Mouse (Mus musculus) forebrain, embryonic 13.5 days (tissue): ENCODE measurements at regions not wholly inside any gene's neighbourhood (a gene's known extent, or its start where the extent isn't known, plus 50 kb on each side); places are given as distances from the start of the nearest gene placed in this dataset.

ENCODE experiments used
- ATAC-seq: fragments of 200-750 bp; cut with Nextera tagmentation; 2 replicates; pipeline ENCODE4 v1.8.0; 2017
- H3K27ac ChIP-seq: fragments of 300-500 bp; sonication (generic); 2 replicates; pipeline ENCODE4 v1.5.1; 2015; ENCODE audit warnings: inconsistent platforms, mild to moderate bottlenecking, moderate library complexity
- H3K27me3 ChIP-seq: fragments of 300-500 bp; sonication (generic); 2 replicates; pipeline ENCODE4 v1.6.1; 2015; ENCODE audit warnings: mild to moderate bottlenecking, inconsistent platforms
- H3K36me3 ChIP-seq: fragments of 300-500 bp; sonication (generic); 2 replicates; pipeline ENCODE4 v1.6.1; 2015; ENCODE audit warnings: mild to moderate bottlenecking, inconsistent platforms; ENCODE audit not compliant: poor library complexity, severe bottlenecking
- H3K4me1 ChIP-seq: fragments of 300-500 bp; sonication (generic); 2 replicates; pipeline ENCODE4 v1.6.1; 2015; ENCODE audit warnings: inconsistent platforms
- H3K4me2 ChIP-seq: fragments of 300-500 bp; sonication (generic); 2 replicates; pipeline ENCODE4 v1.6.1; 2015; ENCODE audit warnings: inconsistent platforms, mild to moderate bottlenecking, moderate library complexity
- H3K4me3 ChIP-seq: fragments of 300-500 bp; sonication (generic); 2 replicates; pipeline ENCODE4 v1.5.1; 2015; ENCODE audit warnings: mild to moderate bottlenecking, inconsistent platforms
- H3K9ac ChIP-seq: fragments of 300-500 bp; sonication (generic); 2 replicates; pipeline ENCODE4 v1.6.1; 2015; ENCODE audit warnings: mild to moderate bottlenecking, inconsistent platforms
- H3K9me3 ChIP-seq: fragments of 300-500 bp; sonication (generic); replicated peaks from 2 replicates; pipeline ENCODE4 v1.6.1; 2016; ENCODE audit warnings: inconsistent platforms
- WGBS: fragments of 180-500 bp; shearing (Covaris S2); methylation state at CpG from one replicate; pipeline ENCODE4 v1.1.7; 2015; 5-methylcytosine and 5-hydroxymethylcytosine counted together

DNA sequence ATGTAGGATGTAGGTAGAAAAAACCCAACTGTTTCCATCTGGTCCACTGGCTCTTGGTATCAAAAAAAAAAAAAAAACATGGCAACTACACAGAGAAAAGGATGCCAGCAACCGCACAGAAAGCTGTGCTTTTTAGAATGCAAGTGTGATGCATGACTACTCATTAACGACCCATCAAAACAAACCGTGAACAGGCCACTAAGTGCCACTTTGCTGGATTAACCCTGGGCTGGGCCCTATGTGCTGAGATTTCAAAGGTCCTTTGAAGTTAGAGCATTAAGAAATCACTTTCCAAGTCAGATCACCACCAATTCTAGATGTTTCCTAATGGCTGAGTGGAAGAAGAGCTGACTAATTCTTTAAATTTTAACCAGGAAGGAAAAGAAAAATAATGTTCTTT is 73.7 kb upstream of the Magi3 start:
- Histone ChIP-seq H3K27me3 (no peaks in the 10 kb centered on the region), H3K36me3 (no peaks in the 10 kb centered on the region), H3K9me3 (no peaks in the 10 kb centered on the region), H3K27ac (no peak overlapping the region), H3K4me2 (no peak overlapping the region), H3K4me1 (peaks cover 10% of the 10 kb centered on the region), H3K4me3 (no peak overlapping the region), H3K9ac (no peak overlapping the region)
- WGBS, result 13% methylated on average over 3 of the region's 3 CpGs
- no peak for ATAC-seq

DNA sequence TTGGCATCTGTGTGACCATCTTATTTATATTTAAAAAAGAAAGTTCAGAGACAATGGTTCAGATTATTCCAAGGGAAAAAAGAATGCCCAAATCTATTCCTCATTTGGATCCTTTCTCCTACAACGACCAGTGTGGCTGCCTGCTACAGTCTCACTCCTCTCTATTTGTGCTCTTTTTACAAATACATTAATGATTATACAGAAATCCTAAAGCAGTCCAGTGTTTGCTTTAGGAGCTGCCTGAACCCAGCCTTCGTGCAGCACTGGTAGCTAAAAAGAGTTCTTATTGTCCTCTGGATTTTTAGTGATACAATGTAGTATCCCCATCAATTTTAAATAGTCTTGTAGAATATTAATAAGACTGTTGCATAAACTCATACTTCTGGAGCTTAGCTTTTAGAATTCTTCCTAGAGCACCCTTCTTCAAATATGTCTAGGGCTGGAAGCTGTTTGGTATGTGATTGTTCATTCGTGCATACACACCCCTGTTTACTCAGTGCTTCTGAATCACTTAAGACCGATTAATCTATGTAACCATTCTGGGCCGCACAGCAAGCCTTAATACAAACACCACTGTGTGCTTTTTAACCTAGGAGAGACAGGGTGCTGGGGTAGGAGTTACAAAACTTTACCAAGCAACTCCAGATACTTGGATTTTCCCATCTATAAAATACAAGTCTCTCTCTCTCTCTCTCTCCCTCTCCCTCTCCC is 69.0 kb upstream of the Magi3 start:
- WGBS, result 49% methylated on average over 5 of the region's 5 CpGs
- H3K4me1 ChIP-seq, result no peaks in the 10 kb centered on the region
- no peak for ATAC-seq
- H3K9ac ChIP-seq, result no peak overlapping the region
- no peaks in the 10 kb centered on the region for H3K9me3 ChIP-seq
- H3K27ac ChIP-seq, result no peak overlapping the region
- H3K36me3 ChIP-seq, result no peaks in the 10 kb centered on the region
- H3K27me3 ChIP-seq, result no peaks in the 10 kb centered on the region
- no peak overlapping the region for H3K4me3 ChIP-seq
- H3K4me2 ChIP-seq, result no peak overlapping the region

DNA sequence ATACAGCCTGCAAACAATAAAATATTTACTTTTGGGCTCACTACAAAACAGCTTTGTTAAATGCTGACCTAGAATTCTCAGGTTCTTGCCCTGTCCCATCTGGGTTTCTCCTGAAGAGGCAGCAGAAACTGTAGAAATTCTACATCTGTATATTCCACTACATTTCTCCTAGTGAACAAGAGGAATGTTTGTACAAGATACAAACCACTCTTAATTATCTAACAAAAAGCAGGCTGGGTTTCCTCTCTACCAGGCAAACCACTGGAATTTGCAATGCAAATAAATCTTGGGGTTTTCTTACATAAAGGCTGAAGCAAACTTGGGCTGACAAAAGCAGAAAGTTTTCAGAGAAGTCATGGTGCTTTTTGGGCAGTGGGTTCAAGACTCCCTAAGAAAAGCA is 67.7 kb upstream of the Magi3 start:
- no peak overlapping the region for H3K27ac ChIP-seq
- H3K27me3 ChIP-seq, result no peaks in the 10 kb centered on the region
- no peak overlapping the region for H3K4me2 ChIP-seq
- ATAC-seq, result no peak
- H3K36me3 ChIP-seq, result no peaks in the 10 kb centered on the region
- no peak overlapping the region for H3K9ac ChIP-seq
- no peak overlapping the region for H3K4me3 ChIP-seq
- no peaks in the 10 kb centered on the region for H3K9me3 ChIP-seq
- H3K4me1 ChIP-seq, result no peaks in the 10 kb centered on the region

DNA sequence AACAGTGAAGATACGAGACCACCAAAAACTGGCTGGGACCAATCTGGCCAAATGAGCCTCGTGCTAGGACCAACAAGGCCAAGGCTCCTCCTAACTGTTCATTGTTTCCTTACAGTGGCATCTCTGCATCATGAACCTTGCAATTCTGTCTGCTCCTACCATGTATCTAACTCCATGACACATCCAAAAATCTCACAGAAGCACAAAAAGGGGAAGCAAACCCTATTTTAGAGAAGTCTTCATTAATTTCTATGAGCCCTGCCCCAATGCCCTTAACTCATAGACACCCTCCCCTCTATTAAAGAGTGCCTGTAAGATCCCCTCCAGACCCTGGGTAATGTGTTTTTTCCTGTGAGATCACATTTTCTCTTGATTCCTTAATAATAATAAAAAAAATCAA is 64.8 kb upstream of the Magi3 start:
- no peaks in the 10 kb centered on the region for H3K27me3 ChIP-seq
- no peak for ATAC-seq
- no peaks in the 10 kb centered on the region for H3K9me3 ChIP-seq
- H3K36me3 ChIP-seq, result no peaks in the 10 kb centered on the region
- no peak overlapping the region for H3K4me2 ChIP-seq
- 89% methylated on average over 2 of the region's 2 CpGs for WGBS
- no peak overlapping the region for H3K4me3 ChIP-seq
- H3K27ac ChIP-seq, result no peak overlapping the region
- no peaks in the 10 kb centered on the region for H3K4me1 ChIP-seq
- H3K9ac ChIP-seq, result no peak overlapping the region

DNA sequence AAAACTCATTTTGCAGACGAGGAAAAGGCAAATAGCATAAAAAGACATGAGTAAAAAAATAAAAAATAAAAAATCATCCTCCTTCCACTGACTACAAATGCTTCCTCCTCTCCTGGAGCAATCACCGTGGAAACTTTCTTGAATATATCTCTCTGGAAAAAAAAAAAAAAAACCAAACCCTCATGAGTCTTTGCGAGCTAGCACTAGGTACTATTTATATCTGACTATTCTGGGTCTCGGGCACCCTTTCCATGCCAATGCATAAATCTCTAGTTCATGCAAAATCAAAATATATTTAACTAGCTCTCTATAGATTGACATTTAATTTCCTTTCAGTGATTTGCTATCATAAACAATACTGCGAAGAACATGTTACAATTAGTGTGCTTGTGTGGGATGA is 63.7 kb upstream of the Magi3 start:
- 87% methylated on average over 5 of the region's 5 CpGs for WGBS

DNA sequence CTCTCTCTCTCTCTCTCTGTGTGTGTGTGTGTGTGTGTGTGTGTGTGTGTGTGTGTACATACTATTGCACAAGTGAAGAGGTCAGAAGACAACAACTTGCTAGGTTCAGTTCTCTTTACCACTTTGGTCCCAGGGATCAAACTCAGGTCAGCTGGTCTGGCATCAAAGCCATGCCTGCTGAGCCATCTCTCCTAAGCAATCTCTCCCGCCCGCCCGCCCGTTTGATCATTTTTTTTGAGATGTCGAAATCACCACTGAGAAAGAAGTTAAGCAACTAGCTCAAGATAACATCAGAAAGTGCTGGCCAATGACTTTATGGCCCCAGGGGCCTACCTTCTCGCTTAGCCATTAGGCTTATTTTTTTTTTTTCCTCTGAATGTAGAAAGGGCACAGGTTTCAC is 59.3 kb upstream of the Magi3 start:
- Histone ChIP-seq H3K9me3 (no peaks in the 10 kb centered on the region), H3K36me3 (no peaks in the 10 kb centered on the region), H3K4me3 (no peak overlapping the region), H3K27ac (no peak overlapping the region), H3K27me3 (no peaks in the 10 kb centered on the region), H3K4me1 (peaks cover 7% of the 10 kb centered on the region; the same call in 1 of the 2 replicates), H3K9ac (no peak overlapping the region), H3K4me2 (no peak overlapping the region)
- WGBS, result 86% methylated on average over 6 of the region's 6 CpGs
- no peak for ATAC-seq

More for the DNA sequence above, 63.7 kb upstream of the Magi3 start:
- no peaks in the 10 kb centered on the region for H3K4me1 ChIP-seq
- no peaks in the 10 kb centered on the region for H3K27me3 ChIP-seq
- H3K9ac ChIP-seq, result no peak overlapping the region
- no peaks in the 10 kb centered on the region for H3K36me3 ChIP-seq
- no peak for ATAC-seq
- H3K27ac ChIP-seq, result no peak overlapping the region
- H3K4me3 ChIP-seq, result no peak overlapping the region
- H3K4me2 ChIP-seq, result no peak overlapping the region
- H3K9me3 ChIP-seq, result no peaks in the 10 kb centered on the region

DNA sequence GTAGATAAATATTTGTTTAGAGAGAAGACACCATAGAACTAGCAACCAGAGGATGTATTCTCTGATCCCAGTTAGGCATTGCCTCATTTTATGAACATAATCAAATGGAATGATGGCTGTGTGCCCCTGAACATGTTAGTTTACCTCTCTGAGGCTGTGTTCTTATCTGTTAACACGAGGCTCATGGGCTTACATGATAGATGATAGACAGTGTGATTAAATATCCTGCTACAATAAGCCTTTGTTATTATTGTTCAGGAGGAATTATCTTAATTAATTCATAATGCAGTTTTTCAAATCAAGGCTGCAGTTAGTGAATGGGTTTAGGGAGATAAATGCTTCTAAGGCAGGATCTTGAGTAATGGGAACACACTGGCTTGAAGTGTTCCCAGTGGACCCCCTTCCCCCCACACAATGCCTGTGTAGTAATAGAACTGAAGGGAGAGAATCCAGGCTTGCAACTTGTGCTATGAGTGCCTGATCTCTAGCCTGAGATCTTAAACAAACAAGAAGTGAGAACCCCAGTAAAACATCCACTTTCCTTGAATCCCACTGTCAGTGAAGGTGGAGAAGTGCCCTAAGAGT is 54.6 kb upstream of the Magi3 start:
- no peak overlapping the region for H3K9ac ChIP-seq
- ATAC-seq, result no peak
- H3K27me3 ChIP-seq, result no peaks in the 10 kb centered on the region
- no peaks in the 10 kb centered on the region for H3K36me3 ChIP-seq
- no peak overlapping the region for H3K27ac ChIP-seq
- no peaks in the 10 kb centered on the region for H3K9me3 ChIP-seq
- peaks cover 7% of the 10 kb centered on the region; the same call in 1 of the 2 replicates for H3K4me1 ChIP-seq
- H3K4me3 ChIP-seq, result no peak overlapping the region
- no peak overlapping the region for H3K4me2 ChIP-seq
- WGBS, result 34% methylated on average over 1 of the region's 1 CpGs

DNA sequence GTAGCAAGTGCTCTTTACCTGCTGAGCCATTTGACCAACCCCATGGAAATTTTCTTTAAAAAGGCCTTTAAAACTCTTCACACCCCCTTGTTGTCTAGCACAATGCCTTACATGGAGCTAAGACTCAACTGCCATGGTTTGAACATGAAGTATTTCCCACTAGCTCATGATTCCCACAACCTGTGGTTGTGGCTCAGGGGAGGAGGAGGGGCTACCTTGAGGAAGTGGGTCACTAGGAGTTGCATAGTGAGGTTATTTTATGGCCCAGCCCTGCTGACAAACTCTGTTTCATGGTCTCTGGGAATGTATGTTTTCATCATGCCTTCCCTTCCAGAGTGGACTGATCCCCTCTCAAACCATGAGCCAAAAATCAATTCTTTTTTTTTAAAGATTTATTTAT is 53.9 kb upstream of the Magi3 start:
- Histone ChIP-seq H3K9ac (no peak overlapping the region), H3K36me3 (no peaks in the 10 kb centered on the region), H3K4me1 (peaks cover 7% of the 10 kb centered on the region; the same call in 1 of the 2 replicates), H3K27me3 (no peaks in the 10 kb centered on the region), H3K27ac (no peak overlapping the region), H3K4me2 (no peak overlapping the region), H3K4me3 (no peak overlapping the region), H3K9me3 (no peaks in the 10 kb centered on the region)
- ATAC-seq, result no peak
